Mouse (Mus musculus) kidney, adult 2 months (tissue): ENCODE data around the gene Tuba3a.

Source experiments
- CTCF ChIP-seq: fragments of 200-500 bp; conservative IDR thresholded peaks from 2 replicates; pipeline ENCODE4 v1.5.1; 2011; ENCODE audit warnings: low read depth, mild to moderate bottlenecking, control low read depth, low read length, moderate library complexity, mixed read lengths; ENCODE audit not compliant: insufficient read depth, insufficient read length
- POLR2A ChIP-seq: fragments of 200-500 bp; IDR thresholded peaks from one replicate; pipeline ENCODE4 v1.6.1; 2011; ENCODE audit warnings: low read depth, low read length, control low read depth

DNA sequence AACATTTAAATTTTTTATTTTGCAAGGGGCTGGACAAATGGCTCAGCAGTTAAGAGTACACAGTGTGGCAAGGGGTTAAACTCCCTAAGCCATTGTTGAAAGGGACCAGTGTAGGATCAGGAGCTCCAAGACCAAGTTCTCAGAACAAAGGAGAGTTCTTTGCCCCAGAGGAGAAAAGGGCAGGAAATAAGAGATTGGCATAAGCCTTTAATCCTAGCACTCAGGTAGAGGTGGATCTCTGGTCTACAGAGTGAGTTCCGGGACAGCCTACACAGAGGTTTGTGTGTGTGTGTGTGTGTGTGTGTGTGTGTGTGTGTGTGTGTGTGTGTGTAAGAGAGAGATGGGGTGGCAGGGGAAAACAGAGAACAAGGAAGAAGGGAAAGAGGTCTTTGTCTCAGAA, 15.1 kb upstream of the Tuba3a start:
- no peak for TF ChIP-seq POLR2A
- TF ChIP-seq CTCF: no peak
